Mouse (Mus musculus): ENCODE data around the gene 1500009L16Rik.

Gene 1500009L16Rik

GRCm38 (mm10) chr10:83760535-83760934 lies 37.9 kb downstream of the 1500009L16Rik start:
- no peak for DNase-seq (ENCODE audit: low spot score in 2 of 2)

GRCm38 (mm10) chr10:83763891-83764290 lies 41.2 kb downstream of the 1500009L16Rik start:
- no peak for DNase-seq (ENCODE audit: low spot score in 2 of 2)

- no peak for DNase-seq (ENCODE audit: low spot score in 2 of 2)
Measured at GRCm38 (mm10) chr10:83766882-83767281, 44.2 kb downstream of the 1500009L16Rik start.

GRCm38 (mm10) chr10:83776272-83776878 lies 53.7 kb downstream of the 1500009L16Rik start:
- DNase-seq (ENCODE audit: low spot score in 2 of 2) = peak; percentile 52 to 73

GRCm38 (mm10) chr10:83777253-83777652 lies 54.6 kb downstream of the 1500009L16Rik start:
- DNase-seq (ENCODE audit: low spot score in 2 of 2) = no peak

- no peak for DNase-seq (ENCODE audit: low spot score in 2 of 2)
Measured at GRCm38 (mm10) chr10:83781854-83782253, 59.2 kb downstream of the 1500009L16Rik start.

GRCm38 (mm10) chr10:83782371-83783120 lies 59.9 kb downstream of the 1500009L16Rik start:
- no peak for DNase-seq (ENCODE audit: low spot score in 2 of 2)

GRCm38 (mm10) chr10:83785003-83785402 lies 62.3 kb downstream of the 1500009L16Rik start:
- DNase-seq (ENCODE audit: low spot score in 2 of 2) = peak in 1 of 2 experiments; percentile 31

- DNase-seq (ENCODE audit: low spot score in 2 of 2) = no peak
Measured at GRCm38 (mm10) chr10:83785627-83786392, 63.1 kb downstream of the 1500009L16Rik start.

GRCm38 (mm10) chr10:83795088-83795487 lies 72.4 kb downstream of the 1500009L16Rik start:
- DNase-seq (ENCODE audit: low spot score in 2 of 2) = no peak

GRCm38 (mm10) chr10:83795500-83795899 lies 72.8 kb downstream of the 1500009L16Rik start:
- no peak for DNase-seq (ENCODE audit: low spot score in 2 of 2)

- no peak for DNase-seq (ENCODE audit: low spot score in 2 of 2)
Measured at GRCm38 (mm10) chr10:83804021-83804420, 81.4 kb downstream of the 1500009L16Rik start.

GRCm38 (mm10) chr10:83805201-83805718 lies 82.6 kb downstream of the 1500009L16Rik start:
- DNase-seq (ENCODE audit: low spot score in 2 of 2) = no peak

- no peak for DNase-seq (ENCODE audit: low spot score in 2 of 2)
Measured at GRCm38 (mm10) chr10:83807251-83807650, 84.6 kb downstream of the 1500009L16Rik start.
